ENCODE assay signal across 22 mouse cellular contexts in genomic region chr10:126895891-126896290, GRCm38 (mm10). TPM values are rescaled to one million over a fixed set of nuclear protein-coding genes. Genes with fewer than 3 reads are reported as not detected.
DNase-seq lines count a peak whose midpoint lies in the region; ATAC-seq and TF ChIP-seq lines count a peak whose summit lies in the region.
"Had no signal": no experiment of that assay in that cellular context is flagged by ENCODE, and none has a peak within 500 bp of the region (broad histone marks: within the 10 kb centered on the region; RNA-seq: fewer than 3 reads in every experiment).

No protein-coding gene starts in this region.

- no peaks in the 10 kb centered on the region for H3K4me1 ChIP-seq in lung, embryonic 14.5 days (ENCODE audit: insufficient read depth)

- DNase-seq in heart, adult 11 months, result peak; percentile 74
- no peak for DNase-seq in heart, postnatal 14 days
- DNase-seq in lung, embryonic 14.5 days, result no peak
- DNase-seq in lung, postnatal 14 days, result no peak
- peak; percentile 47 for DNase-seq in WW6 (ENCODE audit: low read depth, low spot score)
- DNase-seq in adrenal gland, adult 2 months, result no peak
- no peak for DNase-seq in thymus, postnatal 36 days
- DNase-seq: cerebellum, adult 2 months; cerebellum, postnatal 25 days; gastrocnemius, postnatal 10 days; kidney, adult 11 months; lung, postnatal 4 days; thymus, adult 2 months had no signal

- no peaks in the 10 kb centered on the region for H3K27me3 ChIP-seq in lung, embryonic 14.5 days (ENCODE audit: insufficient read depth, low read length)
- H3K27me3 ChIP-seq: forebrain, embryonic 15.5 days; lung, embryonic 15.5 days had no signal

- intact Hi-C loops in heart, postnatal 14 days (cut with DNase I), result no loop called here

- H3K9me3 ChIP-seq in lung, embryonic 14.5 days (ENCODE audit: low read depth, low read length), result no peaks in the 10 kb centered on the region
- H3K9me3 ChIP-seq: embryonic facial prominence, embryonic 10.5 days; forebrain, embryonic 15.5 days; G1E; hindbrain, embryonic 10.5 days; limb, embryonic 10.5 days; lung, embryonic 15.5 days had no signal

- no peak overlapping the region for H3K27ac ChIP-seq in lung, embryonic 14.5 days (ENCODE audit: low read depth)
- H3K27ac ChIP-seq: embryonic facial prominence, embryonic 10.5 days; forebrain, embryonic 15.5 days; hindbrain, embryonic 10.5 days; hindbrain, postnatal 0 days; limb, embryonic 10.5 days; lung, embryonic 15.5 days had no signal

- H3K4me3 ChIP-seq in lung, embryonic 14.5 days (ENCODE audit: low read depth, low read length), result no peak overlapping the region
- H3K4me3 ChIP-seq: embryonic facial prominence, embryonic 10.5 days; forebrain, embryonic 15.5 days; hindbrain, embryonic 10.5 days; limb, embryonic 10.5 days; lung, embryonic 15.5 days had no signal

- no peak for ATAC-seq in lung, embryonic 14.5 days (ENCODE audit: insufficient read depth)
- ATAC-seq: CD4-positive, CD25-positive, alpha-beta regulatory T cell, adult 4 months; forebrain, embryonic 15.5 days; hindbrain, postnatal 0 days had no signal

- H3K4me2 ChIP-seq in lung, embryonic 14.5 days, result no peak overlapping the region
- H3K4me2 ChIP-seq: forebrain, embryonic 15.5 days; heart, embryonic 11.5 days; lung, embryonic 15.5 days had no signal

- H3K36me3 ChIP-seq in lung, embryonic 14.5 days (ENCODE audit: insufficient read depth), result peaks cover 48% of the 10 kb centered on the region

- H3K9ac ChIP-seq in lung, embryonic 14.5 days, result no peak overlapping the region
- H3K9ac ChIP-seq: forebrain, embryonic 15.5 days; lung, embryonic 15.5 days had no signal

- WGBS in lung, embryonic 14.5 days, result 64% methylated on average over 6 of the region's 6 CpGs

- 0 out of 2 replicates have a peak, but pooled peaks have one; percentile 7 for TF ChIP-seq CTCF in lung, embryonic 14.5 days (IDR thresholded peaks at IDR 0.05; ENCODE audit: low read depth)

RNA-seq across cellular contexts. Expression of gene Atp23, which starts 5.3 kb away (rescaled TPM):
- 1 to 10 TPM; 3.8 to 3.9 TPM for total RNA-seq in heart, postnatal 14 days (2021)
- 25.0 and 25.7 TPM in 2 replicates for polyA plus RNA-seq in lung, embryonic 14.5 days (2014; fragmentation: Nextera tagmentation; extraction: Ambion mirVana)
- 1 to 10 TPM; 3.9 to 5.6 TPM for total RNA-seq in adrenal gland, adult 2 months (2021)
- polyA plus RNA-seq in adrenal gland, adult 2 months (2012; rRNA removed), result 8.2 and 9.9 TPM in 2 replicates

Comparison
In these comparisons a context has a peak if more than half of its experiments do, and no peak if none do; other contexts are left out.
1. DNase-seq: peak in heart, adult 11 months (single experiment) and WW6 (single experiment); none in heart, postnatal 14 days (0 of 2), lung, embryonic 14.5 days (single experiment), lung, postnatal 14 days (single experiment), adrenal gland, adult 2 months (single experiment) and thymus, postnatal 36 days (0 of 2).